Mouse (Mus musculus): ENCODE results near the gene Fam228b.

DNA sequence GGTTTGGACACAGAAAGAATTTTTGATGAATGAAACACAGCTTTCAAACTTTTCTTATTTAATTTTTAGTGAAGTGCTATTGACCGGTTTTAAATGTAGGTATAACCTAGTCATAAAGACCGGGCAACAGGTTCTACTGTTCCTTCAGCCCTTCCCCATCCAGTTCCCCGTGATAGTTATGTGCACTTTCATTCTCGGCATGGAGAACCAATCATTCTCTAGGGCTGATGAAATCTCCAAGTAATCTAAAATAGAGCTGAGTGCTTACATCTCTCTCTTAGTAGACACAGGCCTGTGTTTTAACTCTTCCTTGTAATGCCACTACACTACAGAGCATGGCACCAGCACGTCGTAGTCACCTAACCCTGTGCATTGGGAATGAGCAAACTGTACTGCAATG, 8.7 kb upstream of the Fam228b start:
- TF ChIP-seq GATA1 (IDR thresholded peaks at IDR 0.05; ENCODE audit: borderline replicate concordance, low read length) (no peak), FLI1 (IDR thresholded peaks at IDR 0.05; ENCODE audit: low read length) (no peak)
